Mouse (Mus musculus) gastrocnemius, adult 2 months (tissue): ENCODE data around the gene Chat. TPM values are rescaled to one million over a fixed set of nuclear protein-coding genes. Genes with fewer than 3 reads are reported as not detected.
"Not testable (repeated sequence)": the region's sequence is repeated elsewhere in the genome, so short reads cannot be mapped to it uniquely, and the experiment has no call there.

Experiments
- DNase-seq: peaks from one replicate; pipeline ENCODE4 v3.0.0; 2022
- H3K27ac ChIP-seq: fragments of 200-600 bp; 2 replicates; pipeline ENCODE4 v1.8.1; 2022; ENCODE audit warnings: mild to moderate bottlenecking
- H3K4me3 ChIP-seq: fragments of 200-600 bp; 2 replicates; pipeline ENCODE4 v1.8.1; 2022; ENCODE audit warnings: mild to moderate bottlenecking, moderate library complexity
- CTCF ChIP-seq: fragments of 200-600 bp; IDR thresholded peaks from 2 replicates; pipeline ENCODE4 v1.8.1; 2022; ENCODE audit warnings: antibody characterized with exemption, mild to moderate bottlenecking, moderate library complexity
- intact Hi-C: fragments of 180-260 bp; cut with DNase I; formaldehyde crosslinking; loops from one replicate; pipeline ENCODE4 v1.15.1; 2025
- total RNA-seq, 2 experiments: library from RNA; stranded (reverse); gene quantifications; 2 replicates each; pipeline ENCODE4 v1.2.3; 2021

Chat gene
- total RNA-seq, 2 experiments from 2014 or later = not detected

- intact Hi-C loops = no loop called here
- no peak for DNase-seq
- no peak for TF ChIP-seq CTCF
- H3K4me3 ChIP-seq = no peak overlapping the region
- no peak overlapping the region for H3K27ac ChIP-seq
These were observed 28.4 kb downstream of the Chat start for GRCm38 (mm10) chr14:32437352-32437793.

- TF ChIP-seq CTCF = no peak
- intact Hi-C loops = no loop called here
- no peak for DNase-seq
These were observed 36.7 kb downstream of the Chat start for GRCm38 (mm10) chr14:32429030-32429602.

GRCm38 (mm10) chr14:32423946-32424345, 41.8 kb downstream of the Chat start:
- Histone ChIP-seq H3K4me3 (no peak overlapping the region), H3K27ac (no peak overlapping the region)
- no peak for TF ChIP-seq CTCF
- intact Hi-C loops = no loop called here
- no peak for DNase-seq

More at GRCm38 (mm10) chr14:32429030-32429602, 36.7 kb downstream of the Chat start:
- no peak overlapping the region for H3K4me3 ChIP-seq
- no peak overlapping the region for H3K27ac ChIP-seq

GRCm38 (mm10) chr14:32418747-32419146, 47.0 kb downstream of the Chat start:
- intact Hi-C loops = no loop called here
- H3K27ac ChIP-seq = no peak overlapping the region
- no peak overlapping the region for H3K4me3 ChIP-seq
- TF ChIP-seq CTCF = no peak
- DNase-seq = no peak

GRCm38 (mm10) chr14:32412075-32412474, 53.7 kb downstream of the Chat start:
- intact Hi-C loops = no loop called here
- no peak for TF ChIP-seq CTCF
- H3K27ac ChIP-seq = no peak overlapping the region
- no peak for DNase-seq
- H3K4me3 ChIP-seq = no peak overlapping the region

- DNase-seq = no peak
- no peak overlapping the region for H3K27ac ChIP-seq
These were observed 55.7 kb downstream of the Chat start for GRCm38 (mm10) chr14:32410084-32410483.

GRCm38 (mm10) chr14:32405399-32405798, 60.4 kb downstream of the Chat start:
- H3K27ac ChIP-seq, DNase-seq, H3K4me3 ChIP-seq, intact Hi-C loops: not testable (repeated sequence)

More at GRCm38 (mm10) chr14:32410084-32410483, 55.7 kb downstream of the Chat start:
- no peak for TF ChIP-seq CTCF
- no peak overlapping the region for H3K4me3 ChIP-seq
- intact Hi-C loops = no loop called here

- DNase-seq = no peak
- intact Hi-C loops = no loop called here
- no peak for TF ChIP-seq CTCF
- Histone ChIP-seq H3K27ac (no peak within 1 kb of the TSS), H3K4me3 (no peak within 1 kb of the TSS)
These were observed 77.6 kb downstream of the Chat start, which contains the start of gene 1700024G13Rik for GRCm38 (mm10) chr14:32388196-32388595. 1700024G13Rik (minus strand) TSS chr14:32388391.

- intact Hi-C loops = no loop called here
- no peak for DNase-seq
These were observed 84.2 kb downstream of the Chat start for GRCm38 (mm10) chr14:32381619-32382018.

GRCm38 (mm10) chr14:32381066-32381465, 84.7 kb downstream of the Chat start:
- intact Hi-C loops = no loop called here
- no peak for TF ChIP-seq CTCF
- no peak for DNase-seq
- H3K4me3 ChIP-seq = no peak overlapping the region
- no peak overlapping the region for H3K27ac ChIP-seq

More at GRCm38 (mm10) chr14:32381619-32382018, 84.2 kb downstream of the Chat start:
- no peak overlapping the region for H3K27ac ChIP-seq
- H3K4me3 ChIP-seq = no peak overlapping the region
- TF ChIP-seq CTCF = no peak

- no peak for TF ChIP-seq CTCF
- intact Hi-C loops = no loop called here
- Histone ChIP-seq H3K27ac (no peak overlapping the region), H3K4me3 (no peak overlapping the region)
- no peak for DNase-seq
These were observed 85.7 kb downstream of the Chat start for GRCm38 (mm10) chr14:32380099-32380480.

- H3K27ac ChIP-seq = no peak overlapping the region
- no peak overlapping the region for H3K4me3 ChIP-seq
- intact Hi-C loops = no loop called here
- DNase-seq = no peak
- TF ChIP-seq CTCF = no peak
These were observed 86.2 kb downstream of the Chat start for GRCm38 (mm10) chr14:32379395-32380098.

- Histone ChIP-seq H3K4me3 (no peak overlapping the region), H3K27ac (no peak overlapping the region)
- TF ChIP-seq CTCF = no peak
- DNase-seq = no peak
- intact Hi-C loops = no loop called here
These were observed 93.3 kb downstream of the Chat start for GRCm38 (mm10) chr14:32372510-32372909.

- no peak for DNase-seq
- no peak for TF ChIP-seq CTCF
These were observed 96.0 kb downstream of the Chat start for GRCm38 (mm10) chr14:32369756-32370155.

More at GRCm38 (mm10) chr14:32369756-32370155, 96.0 kb downstream of the Chat start:
- Histone ChIP-seq H3K27ac (no peak overlapping the region), H3K4me3 (no peak overlapping the region)
- intact Hi-C loops = no loop called here
